Mouse (Mus musculus) embryonic facial prominence, embryonic 11.5 days (tissue): ENCODE data around the gene Hps3. TPM values are rescaled to one million over a fixed set of nuclear protein-coding genes. Genes with fewer than 3 reads are reported as not detected.

Experiments used
- ATAC-seq: fragments of 200-750 bp; cut with Nextera tagmentation; replicated peaks from 2 replicates; pipeline ENCODE4 v1.8.0; 2017; ENCODE audit warnings: low read depth; ENCODE audit not compliant: insufficient number of reproducible peaks, low FRiP score, low TSS enrichment
- DNase-seq: peaks from one replicate; pipeline ENCODE4 v3.0.0-alpha.2; 2015; ENCODE audit warnings: low spot score
- H3K27ac ChIP-seq: fragments of 300-500 bp; sonication (generic); replicated peaks from 2 replicates; pipeline ENCODE4 v1.5.1; 2014; ENCODE audit warnings: mild to moderate bottlenecking, low read depth, low read length, control low read depth
- H3K27me3 ChIP-seq: fragments of 300-500 bp; sonication (generic); 2 replicates; pipeline ENCODE4 v1.6.1; 2014; ENCODE audit warnings: mild to moderate bottlenecking, low read length, moderate library complexity, mixed read lengths; ENCODE audit not compliant: control insufficient read depth, insufficient read depth
- H3K36me3 ChIP-seq: fragments of 300-500 bp; sonication (generic); replicated peaks from 2 replicates; pipeline ENCODE4 v1.6.1; 2014; ENCODE audit warnings: low read depth, mild to moderate bottlenecking, low read length, moderate library complexity, mixed read lengths; ENCODE audit not compliant: control insufficient read depth, insufficient read depth
- H3K4me1 ChIP-seq: fragments of 300-500 bp; sonication (generic); 2 replicates; pipeline ENCODE4 v1.6.1; 2014; ENCODE audit warnings: low read length, mixed read lengths; ENCODE audit not compliant: control insufficient read depth, insufficient read depth
- H3K4me2 ChIP-seq: fragments of 300-500 bp; sonication (generic); 2 replicates; pipeline ENCODE4 v1.6.1; 2014; ENCODE audit warnings: low read depth, mild to moderate bottlenecking, control low read depth, low read length, moderate library complexity
- H3K4me3 ChIP-seq: fragments of 300-500 bp; sonication (generic); 2 replicates; pipeline ENCODE4 v1.5.1; 2014; ENCODE audit warnings: low read depth, low read length, control low read depth
- H3K9ac ChIP-seq: fragments of 300-500 bp; sonication (generic); replicated peaks from 2 replicates; pipeline ENCODE4 v1.6.1; 2014; ENCODE audit warnings: mild to moderate bottlenecking, control low read depth, low read length
- H3K9me3 ChIP-seq: fragments of 300-500 bp; sonication (generic); replicated peaks from 2 replicates; pipeline ENCODE4 v1.6.1; 2016; ENCODE audit warnings: mild to moderate bottlenecking, low read length, inconsistent platforms, mixed read lengths; ENCODE audit not compliant: control insufficient read depth
- WGBS: fragments of 180-500 bp; shearing (Covaris S2); extraction: QIAGEN DNeasy Blood & Tissue Kit; methylation state at CpG from one replicate; pipeline ENCODE4 v1.1.7; 2014; 5-methylcytosine and 5-hydroxymethylcytosine counted together
- polyA plus RNA-seq: library from polyadenylated mRNA; unstranded; fragments of >200 nt; fragmentation: Nextera tagmentation; extraction: Ambion mirVana; gene quantifications from 2 replicates; pipeline ENCODE4 v1.2.1, GENCODE M21; 2014

The Hps3 gene
- polyA plus RNA-seq, 1 experiment from 2014 or later, result 12.1 TPM

DNA sequence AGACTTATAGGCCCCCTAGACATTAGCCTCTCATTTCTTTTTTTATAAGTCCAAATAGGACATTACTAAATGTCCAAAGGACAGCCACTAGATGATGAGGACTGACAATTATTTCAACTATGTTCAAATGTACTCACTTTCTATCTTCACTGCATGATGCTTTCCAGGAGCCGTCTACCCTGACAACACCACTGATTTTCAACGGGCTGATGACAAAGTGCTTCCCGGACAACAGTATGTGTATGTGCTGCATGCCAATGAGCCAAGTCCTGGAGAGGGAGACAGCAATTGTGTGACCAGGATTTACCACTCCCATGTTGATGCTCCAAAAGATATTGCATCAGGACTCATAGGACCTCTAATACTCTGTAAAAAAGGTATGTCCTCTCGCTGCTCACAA, 69.0 kb downstream of the Hps3 start:
- Histone ChIP-seq H3K4me1 (no peaks in the 10 kb centered on the region), H3K4me3 (no peak overlapping the region), H3K36me3 (no peaks in the 10 kb centered on the region), H3K9ac (no peak overlapping the region), H3K27ac (no peak overlapping the region), H3K27me3 (no peaks in the 10 kb centered on the region), H3K4me2 (no peak overlapping the region), H3K9me3 (no peaks in the 10 kb centered on the region)
- ATAC-seq, result no peak
- WGBS, result 86% methylated on average over 4 of the region's 4 CpGs
- no peak for DNase-seq

DNA sequence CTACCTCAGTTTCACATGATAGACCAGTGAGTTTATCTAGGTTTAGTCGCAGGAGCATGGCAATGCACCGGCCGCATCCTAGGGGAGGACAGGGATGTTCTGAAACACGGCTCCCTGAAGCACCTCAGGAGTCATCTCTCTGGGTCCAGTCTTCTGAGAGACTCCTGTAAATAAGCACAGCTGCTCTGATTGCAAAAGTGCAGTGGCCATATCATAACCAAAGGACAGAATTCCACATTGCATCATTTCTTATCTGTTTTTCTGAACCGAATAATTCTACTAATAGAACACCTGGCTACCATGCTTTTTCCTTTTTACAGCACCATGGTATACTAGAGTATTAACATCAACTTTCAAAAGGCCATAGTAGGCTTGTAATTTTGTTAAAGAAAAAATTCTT, 69.9 kb downstream of the Hps3 start:
- no peak overlapping the region for H3K4me3 ChIP-seq
- no peak overlapping the region for H3K4me2 ChIP-seq
- H3K36me3 ChIP-seq, result no peaks in the 10 kb centered on the region
- no peaks in the 10 kb centered on the region for H3K4me1 ChIP-seq
- H3K27me3 ChIP-seq, result no peaks in the 10 kb centered on the region
- no peak for DNase-seq
- H3K9ac ChIP-seq, result no peak overlapping the region
- H3K27ac ChIP-seq, result no peak overlapping the region
- H3K9me3 ChIP-seq, result no peaks in the 10 kb centered on the region
- no peak for ATAC-seq
- 87% methylated on average over 5 of the region's 5 CpGs for WGBS

DNA sequence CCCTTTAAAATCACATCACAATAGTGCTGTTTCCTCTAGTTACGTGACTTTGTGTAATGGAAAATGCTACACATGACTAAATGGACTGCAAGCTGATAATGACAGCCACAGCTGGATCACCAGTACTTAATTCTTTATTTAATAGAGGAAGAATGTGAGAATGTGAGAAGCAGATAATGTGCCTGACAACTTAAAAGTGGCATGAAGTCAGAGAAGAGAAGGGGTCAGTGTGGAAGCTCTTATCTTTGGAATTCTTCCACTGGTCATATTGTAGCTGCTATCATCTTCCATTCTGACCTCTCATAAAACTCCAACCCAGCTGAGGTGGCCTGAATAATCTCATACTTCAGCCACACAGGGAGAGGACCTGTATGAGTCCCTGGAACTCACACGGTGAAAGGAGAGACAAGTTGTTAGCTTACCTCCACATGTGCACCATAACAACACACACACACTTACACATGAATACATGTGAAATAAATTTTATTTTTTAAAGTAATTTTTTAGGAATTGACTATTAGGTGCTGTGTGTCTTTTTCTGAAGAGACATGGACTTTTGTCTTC, 70.4 kb downstream of the Hps3 start:
- ATAC-seq, result no peak
- 91% methylated on average over 2 of the region's 2 CpGs for WGBS
- Histone ChIP-seq H3K4me2 (no peak overlapping the region), H3K4me1 (no peaks in the 10 kb centered on the region), H3K9ac (no peak overlapping the region), H3K4me3 (no peak overlapping the region), H3K9me3 (no peaks in the 10 kb centered on the region), H3K36me3 (no peaks in the 10 kb centered on the region), H3K27me3 (no peaks in the 10 kb centered on the region), H3K27ac (no peak overlapping the region)
- no peak for DNase-seq

DNA sequence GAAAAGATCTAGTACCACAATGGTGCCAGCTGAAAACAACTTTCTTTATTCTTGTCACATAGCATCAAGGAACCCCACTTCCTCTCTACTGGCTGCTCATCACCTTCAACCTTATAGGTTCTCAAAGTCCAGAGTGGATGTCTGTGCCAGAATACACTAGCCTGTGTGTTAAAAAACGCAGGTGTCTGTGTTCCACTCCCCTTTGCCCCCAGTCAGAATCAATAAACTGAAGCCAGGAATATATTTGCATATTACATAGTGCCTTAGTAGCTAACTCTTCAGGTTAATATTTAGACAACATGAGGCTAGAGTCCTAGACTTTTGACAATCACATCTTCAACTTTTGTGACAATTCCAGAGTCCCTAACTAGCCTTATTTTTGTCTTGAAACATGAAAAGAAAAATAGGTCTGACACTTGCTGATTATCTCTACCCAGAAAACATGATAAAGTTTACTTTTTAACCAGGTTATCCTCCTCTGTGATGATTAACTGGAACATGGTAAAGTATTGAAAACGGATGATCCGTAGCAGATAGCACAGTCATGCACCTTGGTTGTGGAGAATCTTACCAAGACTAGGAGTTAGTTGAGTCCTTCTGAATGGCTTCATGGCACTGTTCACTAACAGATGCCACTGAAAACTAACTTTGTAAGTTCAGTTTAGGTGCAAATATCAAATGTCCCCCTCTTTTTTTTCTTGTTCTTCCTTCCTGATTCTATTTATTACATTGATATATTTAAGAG, 72.2 kb downstream of the Hps3 start:
- no peak for ATAC-seq
- Histone ChIP-seq H3K27me3 (no peaks in the 10 kb centered on the region), H3K4me1 (no peaks in the 10 kb centered on the region), H3K9me3 (no peaks in the 10 kb centered on the region), H3K36me3 (no peaks in the 10 kb centered on the region), H3K9ac (no peak overlapping the region), H3K27ac (no peak overlapping the region), H3K4me2 (no peak overlapping the region), H3K4me3 (no peak overlapping the region)
- 89% methylated on average over 3 of the region's 3 CpGs for WGBS
- DNase-seq, result no peak

DNA sequence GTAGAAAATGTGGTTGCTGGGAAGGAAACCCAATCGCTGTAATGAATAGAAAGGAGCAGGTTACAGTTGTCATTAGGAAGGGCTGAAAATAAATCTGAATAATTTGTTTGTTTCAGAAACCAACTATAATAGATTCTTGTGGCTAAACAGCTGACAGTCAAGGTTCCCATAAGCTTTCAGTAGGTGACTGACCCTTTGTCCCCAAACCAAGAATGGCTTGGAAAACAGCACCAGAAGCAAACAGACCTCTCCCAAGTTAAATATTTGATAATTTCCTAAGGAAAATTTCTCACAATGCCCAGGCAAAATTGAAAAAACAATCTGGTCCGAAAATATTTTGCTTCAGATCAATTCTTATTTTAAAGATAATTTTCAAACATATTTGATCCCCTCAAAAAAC, 73.8 kb downstream of the Hps3 start:
- Histone ChIP-seq H3K9ac (no peak overlapping the region), H3K36me3 (no peaks in the 10 kb centered on the region), H3K27me3 (no peaks in the 10 kb centered on the region), H3K4me3 (no peak overlapping the region), H3K4me2 (no peak overlapping the region), H3K27ac (no peak overlapping the region), H3K9me3 (no peaks in the 10 kb centered on the region), H3K4me1 (no peaks in the 10 kb centered on the region)
- ATAC-seq (no peak), DNase-seq (no peak)
- WGBS, result 86% methylated on average over 2 of the region's 2 CpGs

DNA sequence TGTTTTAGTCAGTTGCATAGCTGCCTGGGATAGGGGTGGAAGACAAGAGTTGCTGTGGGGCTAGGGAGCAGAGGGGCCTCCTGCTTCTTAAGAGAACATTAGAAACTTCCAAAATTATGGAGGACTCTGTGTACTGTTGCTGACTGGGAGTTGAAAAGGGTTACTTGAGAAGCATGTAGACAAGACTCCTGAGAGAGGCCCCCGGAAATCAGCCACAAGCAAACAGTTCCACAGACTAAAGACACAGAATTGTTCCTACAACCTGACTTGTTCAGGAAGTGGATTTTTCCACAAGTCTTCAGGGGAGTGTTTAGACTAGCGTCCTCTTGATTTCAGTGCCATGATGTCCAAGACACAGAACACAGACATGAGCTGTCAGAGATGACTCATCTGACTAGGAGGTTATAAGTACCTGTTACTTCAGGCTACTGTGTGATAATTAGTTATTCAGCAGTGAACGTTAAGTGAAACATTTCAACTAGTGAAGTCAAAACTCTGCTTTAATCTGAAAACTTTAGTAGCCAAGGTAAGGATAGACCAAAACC, 74.5 kb downstream of the Hps3 start:
- Histone ChIP-seq H3K27me3 (no peaks in the 10 kb centered on the region), H3K4me2 (no peak overlapping the region), H3K4me3 (no peak overlapping the region), H3K9me3 (no peaks in the 10 kb centered on the region), H3K36me3 (no peaks in the 10 kb centered on the region), H3K4me1 (no peaks in the 10 kb centered on the region), H3K27ac (no peak overlapping the region), H3K9ac (no peak overlapping the region)
- DNase-seq (no peak), ATAC-seq (no peak)
- WGBS, result 63% methylated on average over 3 of the region's 3 CpGs

DNA sequence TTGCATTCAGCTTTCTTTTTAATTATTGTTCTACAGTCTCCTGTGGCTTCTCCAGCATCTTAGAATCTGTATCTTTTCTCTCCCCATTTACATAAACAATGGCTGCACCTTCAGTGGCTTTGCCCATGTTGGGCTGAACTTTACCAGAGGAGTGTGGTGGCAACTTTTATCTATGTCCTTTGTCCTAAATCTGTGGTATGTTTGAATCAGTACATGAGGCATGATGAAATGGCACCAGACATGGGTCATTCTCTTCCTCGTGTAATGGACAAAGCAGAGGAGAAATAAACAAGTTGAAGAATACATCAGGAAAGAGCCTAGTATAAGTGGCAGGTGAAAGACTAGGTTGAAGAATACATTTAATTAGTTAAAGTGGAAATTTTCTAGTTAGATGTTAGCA, 76.1 kb downstream of the Hps3 start:
- Histone ChIP-seq H3K4me2 (no peak overlapping the region), H3K27ac (no peak overlapping the region), H3K4me3 (no peak overlapping the region), H3K27me3 (no peaks in the 10 kb centered on the region), H3K36me3 (no peaks in the 10 kb centered on the region), H3K4me1 (no peaks in the 10 kb centered on the region), H3K9me3 (no peaks in the 10 kb centered on the region), H3K9ac (no peak overlapping the region)
- ATAC-seq, result no peak
- DNase-seq, result no peak
- 82% methylated on average over 1 of the region's 1 CpGs for WGBS

DNA sequence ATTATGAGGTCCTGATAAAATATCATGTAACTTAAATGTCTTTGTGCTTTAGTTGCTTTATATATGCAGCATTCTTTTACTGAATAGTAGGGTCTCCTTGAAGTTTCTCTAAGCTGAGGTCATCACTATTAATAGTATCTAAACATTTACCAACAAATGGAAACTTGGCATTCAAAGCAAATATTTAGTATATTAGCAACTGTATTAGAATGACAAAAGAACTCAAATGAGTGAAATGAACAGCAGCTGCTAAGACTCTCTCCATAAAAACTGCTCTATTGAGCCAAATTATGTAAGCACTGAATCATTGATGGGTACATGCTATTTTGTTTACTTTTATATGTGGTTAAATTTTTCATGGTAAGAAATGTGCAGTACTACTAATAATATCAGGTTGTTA, 77.1 kb downstream of the Hps3 start:
- no peak overlapping the region for H3K27ac ChIP-seq
- H3K36me3 ChIP-seq, result no peaks in the 10 kb centered on the region
- no peak overlapping the region for H3K4me3 ChIP-seq
- H3K27me3 ChIP-seq, result no peaks in the 10 kb centered on the region
- no peak overlapping the region for H3K4me2 ChIP-seq
- H3K9me3 ChIP-seq, result no peaks in the 10 kb centered on the region
- H3K4me1 ChIP-seq, result no peaks in the 10 kb centered on the region
- no peak for DNase-seq
- H3K9ac ChIP-seq, result no peak overlapping the region
- ATAC-seq, result no peak
